Mouse (Mus musculus) heart, postnatal 0 days (tissue): ENCODE measurements around the gene Hk1.

Source experiments
- CTCF ChIP-seq: IDR thresholded peaks from 2 replicates; pipeline ENCODE4 v1.5.1; 2016; ENCODE audit warnings: antibody characterized with exemption, control low read depth, low read depth
- EP300 ChIP-seq: IDR thresholded peaks from 2 replicates; pipeline ENCODE4 v1.6.1; 2016; ENCODE audit warnings: antibody characterized with exemption, low read depth

DNA sequence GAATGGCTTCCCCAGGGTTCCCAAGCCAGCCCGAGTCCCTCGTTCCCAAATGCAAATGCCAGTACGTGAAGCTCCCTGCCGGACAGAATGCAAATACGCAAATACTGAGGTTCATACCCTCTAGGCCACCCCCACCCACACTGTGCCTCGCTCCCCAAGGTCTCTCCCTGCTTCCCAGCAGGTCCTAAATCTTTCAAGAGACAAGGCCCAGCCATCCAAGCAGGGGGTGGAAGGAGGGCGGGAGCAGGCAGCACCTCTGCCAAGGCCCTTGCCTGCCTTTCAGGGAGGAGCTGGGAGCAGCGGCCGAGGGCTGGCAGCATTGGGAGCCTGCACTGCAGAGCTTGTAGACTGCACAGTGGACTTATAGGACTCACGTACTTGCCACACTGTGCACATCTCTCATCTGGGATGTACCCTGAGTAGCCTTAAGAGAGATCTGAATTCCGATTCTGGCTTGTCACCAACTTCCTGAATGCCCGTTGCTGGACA, 127.7 kb downstream of the Hk1 start, which contains the start of gene Tacr2:
- TF ChIP-seq CTCF = no peak
- no peak for TF ChIP-seq EP300
